Mouse (Mus musculus) heart, adult 2 months (tissue): ENCODE measurements around the gene Nhsl2.

Source experiments
- CTCF ChIP-seq: fragments of 200-600 bp; IDR thresholded peaks from 2 replicates; pipeline ENCODE4 v1.8.1; 2022; ENCODE audit warnings: antibody characterized with exemption, mild to moderate bottlenecking, moderate library complexity
- POLR2A ChIP-seq: fragments of 200-500 bp; IDR thresholded peaks from 2 replicates; pipeline ENCODE4 v1.6.1; 2011; ENCODE audit warnings: mild to moderate bottlenecking, low read depth, low read length, control low read depth; ENCODE audit not compliant: insufficient read depth

DNA sequence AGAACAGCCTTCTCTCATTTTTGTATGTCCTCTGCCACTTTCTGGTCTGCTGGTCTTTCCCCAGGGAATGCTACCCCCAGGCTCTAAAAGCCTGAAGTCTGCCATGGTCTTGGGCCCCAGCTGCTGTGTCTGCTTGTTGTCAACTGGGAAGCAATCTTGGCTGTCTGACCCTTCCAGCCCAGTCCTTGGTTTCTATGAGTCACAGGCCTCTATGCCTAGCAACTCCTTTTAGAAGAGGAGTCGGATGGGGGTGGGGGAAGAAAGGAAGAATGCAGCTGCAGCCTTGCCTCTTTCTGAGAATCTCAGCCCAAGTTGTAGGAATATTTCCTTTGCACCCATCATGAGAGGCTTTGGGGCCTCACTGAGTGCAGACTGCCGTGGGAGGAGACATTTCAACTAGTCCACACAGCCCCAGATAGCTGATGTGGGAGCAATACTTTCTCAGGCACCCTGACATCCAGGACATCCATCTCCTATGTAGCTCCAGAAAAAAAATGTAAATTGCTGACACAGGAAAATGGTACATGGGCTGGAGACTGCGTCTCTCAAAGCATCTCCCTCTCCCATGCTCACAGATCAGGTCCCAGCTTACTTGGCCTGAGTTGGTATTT lies 33.1 kb downstream of the Nhsl2 start:
- no peak for TF ChIP-seq CTCF
- no peak for TF ChIP-seq POLR2A
